Mouse (Mus musculus) G1E (cell line): ENCODE data around the gene Cyth1.

Experiments used
- CTCF ChIP-seq: IDR thresholded peaks from 2 replicates; pipeline ENCODE4 v1.5.1; 2012; ENCODE audit warnings: low read depth, low read length, inconsistent platforms, mixed read lengths
- GATA1 ChIP-seq: IDR thresholded peaks from 2 replicates; pipeline ENCODE4 v1.6.1; 2012; ENCODE audit warnings: borderline replicate concordance, low read length, inconsistent platforms, mixed read lengths
- GATA2 ChIP-seq: IDR thresholded peaks from 2 replicates; pipeline ENCODE4 v1.6.1; 2012; ENCODE audit warnings: low read depth, low read length, inconsistent platforms, borderline replicate concordance
- TAL1 ChIP-seq: conservative IDR thresholded peaks from 2 replicates; pipeline ENCODE4 v1.6.1; 2012; ENCODE audit warnings: low read depth, low read length, inconsistent platforms, mixed read lengths

- TF ChIP-seq CTCF (no peak), TAL1 (no peak), GATA1 (no peak), GATA2 (no peak)
Observed at GRCm38 (mm10) chr11:118247359-118248095, 865 bp downstream of the Cyth1 start.
